Mouse (Mus musculus) erythroblast, embryonic 14.5 days (primary cell): ENCODE measurements around the gene Glul. TPM values are rescaled to one million over a fixed set of nuclear protein-coding genes. Genes with fewer than 3 reads are reported as not detected.

Experiments used
- H3K27me3 ChIP-seq: 2 replicates; pipeline ENCODE4 v1.6.1; 2012; ENCODE audit warnings: inconsistent platforms; ENCODE audit not compliant: control insufficient read depth
- H3K36me3 ChIP-seq: 2 replicates; pipeline ENCODE4 v1.6.1; 2012; ENCODE audit warnings: mild to moderate bottlenecking, inconsistent platforms; ENCODE audit not compliant: control insufficient read depth
- H3K4me1 ChIP-seq: 2 replicates; pipeline ENCODE4 v1.6.1; 2012; ENCODE audit warnings: inconsistent platforms; ENCODE audit not compliant: control insufficient read depth
- H3K4me3 ChIP-seq: replicated peaks from 2 replicates; pipeline ENCODE3; 2012; ENCODE audit warnings: moderate library complexity, mild to moderate bottlenecking, inconsistent platforms
- H3K9me3 ChIP-seq: 2 replicates; pipeline ENCODE4 v1.6.1; 2012; ENCODE audit warnings: low read length, inconsistent platforms, mixed read lengths; ENCODE audit not compliant: control insufficient read depth
- GATA1 ChIP-seq: IDR thresholded peaks from 2 replicates; pipeline ENCODE4 v1.6.1; 2012; ENCODE audit warnings: low read length, inconsistent platforms, mixed read lengths
- TAL1 ChIP-seq: IDR thresholded peaks from 3 replicates; pipeline ENCODE4 v1.6.1; 2012; ENCODE audit warnings: low read length, inconsistent platforms, mixed read lengths
- polyA plus RNA-seq: library from polyadenylated mRNA; stranded (reverse); fragments of >175 nt; gene quantifications from 2 replicates; pipeline ENCODE4 v1.2.3, GENCODE M21; 2012

Gene Glul
- polyA plus RNA-seq, 1 experiment = 13.8 TPM

- Histone ChIP-seq H3K4me3 (no peak overlapping the region), H3K27me3 (no peaks in the 10 kb centered on the region), H3K9me3 (no peaks in the 10 kb centered on the region; the same call in 1 of the 2 replicates), H3K36me3 (no peaks in the 10 kb centered on the region), H3K4me1 (no peaks in the 10 kb centered on the region)
- no peak for TF ChIP-seq TAL1
- TF ChIP-seq GATA1 = no peak
Measured at GRCm38 (mm10) chr1:153922571-153923021, 22.9 kb downstream of the Glul start.

GRCm38 (mm10) chr1:153924395-153925385 lies 24.9 kb downstream of the Glul start:
- H3K4me3 ChIP-seq = no peak overlapping the region
- TF ChIP-seq GATA1 (no peak), TAL1 (no peak)

GRCm38 (mm10) chr1:153930431-153930830 lies 30.7 kb downstream of the Glul start:
- Histone ChIP-seq H3K36me3 (no peaks in the 10 kb centered on the region), H3K4me1 (no peaks in the 10 kb centered on the region), H3K9me3 (no peaks in the 10 kb centered on the region; the same call in none of the 2 replicates), H3K27me3 (no peaks in the 10 kb centered on the region), H3K4me3 (no peak overlapping the region)
- no peak for TF ChIP-seq TAL1
- TF ChIP-seq GATA1 = no peak

More at GRCm38 (mm10) chr1:153924395-153925385, 24.9 kb downstream of the Glul start:
- no peaks in the 10 kb centered on the region for H3K27me3 ChIP-seq
- H3K36me3 ChIP-seq = no peaks in the 10 kb centered on the region
- H3K4me1 ChIP-seq = no peaks in the 10 kb centered on the region
- H3K9me3 ChIP-seq = no peaks in the 10 kb centered on the region; the same call in none of the 2 replicates

GRCm38 (mm10) chr1:153933772-153934171 lies 34.0 kb downstream of the Glul start:
- H3K36me3 ChIP-seq = no peaks in the 10 kb centered on the region
- H3K9me3 ChIP-seq = peaks cover 3% of the 10 kb centered on the region; the same call in 1 of the 2 replicates
- peaks cover 8% of the 10 kb centered on the region for H3K4me1 ChIP-seq
- H3K27me3 ChIP-seq = no peaks in the 10 kb centered on the region
- H3K4me3 ChIP-seq = no peak overlapping the region
- TF ChIP-seq GATA1 (no peak), TAL1 (no peak)

GRCm38 (mm10) chr1:153935844-153936380 lies 36.2 kb downstream of the Glul start:
- Histone ChIP-seq H3K4me1 (peaks cover 8% of the 10 kb centered on the region), H3K27me3 (no peaks in the 10 kb centered on the region), H3K4me3 (no peak overlapping the region), H3K9me3 (peaks cover 3% of the 10 kb centered on the region; the same call in 1 of the 2 replicates), H3K36me3 (no peaks in the 10 kb centered on the region)
- no peak for TF ChIP-seq TAL1
- TF ChIP-seq GATA1 = no peak

GRCm38 (mm10) chr1:153937025-153937424 lies 37.3 kb downstream of the Glul start:
- no peaks in the 10 kb centered on the region for H3K36me3 ChIP-seq
- no peaks in the 10 kb centered on the region for H3K27me3 ChIP-seq
- TF ChIP-seq GATA1 (no peak), TAL1 (no peak)
- peaks cover 8% of the 10 kb centered on the region for H3K4me1 ChIP-seq
- H3K4me3 ChIP-seq = no peak overlapping the region
- H3K9me3 ChIP-seq = peaks cover 3% of the 10 kb centered on the region; the same call in 1 of the 2 replicates

- Histone ChIP-seq H3K4me1 (peaks cover 8% of the 10 kb centered on the region), H3K4me3 (no peak overlapping the region), H3K9me3 (peaks cover 3% of the 10 kb centered on the region; the same call in 1 of the 2 replicates), H3K36me3 (no peaks in the 10 kb centered on the region), H3K27me3 (no peaks in the 10 kb centered on the region)
- no peak for TF ChIP-seq GATA1
- no peak for TF ChIP-seq TAL1
Measured at GRCm38 (mm10) chr1:153940986-153941385, 41.2 kb downstream of the Glul start.

- TF ChIP-seq TAL1 (no peak), GATA1 (no peak)
- H3K4me3 ChIP-seq = no peak overlapping the region
- H3K27me3 ChIP-seq = no peaks in the 10 kb centered on the region
- peaks cover 5% of the 10 kb centered on the region for H3K4me1 ChIP-seq
- H3K36me3 ChIP-seq = no peaks in the 10 kb centered on the region
- H3K9me3 ChIP-seq = no peaks in the 10 kb centered on the region
Measured at GRCm38 (mm10) chr1:153945181-153945580, 45.4 kb downstream of the Glul start.

GRCm38 (mm10) chr1:153946971-153947370 lies 47.2 kb downstream of the Glul start:
- Histone ChIP-seq H3K36me3 (no peaks in the 10 kb centered on the region), H3K4me1 (peaks cover 5% of the 10 kb centered on the region), H3K9me3 (no peaks in the 10 kb centered on the region), H3K4me3 (no peak overlapping the region), H3K27me3 (no peaks in the 10 kb centered on the region)
- no peak for TF ChIP-seq TAL1
- TF ChIP-seq GATA1 = no peak
